Mouse (Mus musculus): ENCODE results near the gene Lzic. TPM values are rescaled to one million over a fixed set of nuclear protein-coding genes. Genes with fewer than 3 reads are reported as not detected.
A peak's percentile ranks its signal among the peaks of the same experiment; 100 is the strongest.

Lzic gene
- total and polyA plus RNA-seq, 2 experiments from 2014 or later, result 39.3 to 44.3 TPM

DNA sequence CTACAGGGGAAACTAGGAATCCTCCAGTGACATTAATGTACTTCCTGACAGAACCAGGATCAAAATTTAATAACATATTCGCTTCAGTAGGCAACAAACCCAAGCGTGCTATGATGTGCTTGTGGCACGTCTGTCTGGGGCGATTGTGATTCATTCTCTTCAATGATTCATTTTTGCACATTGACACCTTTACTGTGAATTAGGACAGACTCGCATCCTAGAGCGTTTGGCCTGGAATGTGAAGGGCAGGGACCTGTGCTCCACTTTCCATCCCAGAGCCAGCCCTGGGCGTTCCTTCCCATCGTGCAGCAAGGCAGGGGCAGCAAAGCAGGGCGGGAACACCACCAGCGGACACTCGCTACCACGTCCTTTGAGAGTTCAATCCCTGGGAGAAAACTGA lies 57.4 kb downstream of the Lzic start:
- Histone ChIP-seq H3K4me1 (ENCODE audit: insufficient read depth, low read length) (no peaks in the 10 kb centered on the region), H3K4me3 (ENCODE audit: low read depth, low read length) (no peak overlapping the region), H3K9ac (replicated peaks; ENCODE audit: low read length, poor library complexity, severe bottlenecking) (no peak overlapping the region), H3K4me2 (ENCODE audit: low read depth, low read length, poor library complexity, severe bottlenecking) (no peak overlapping the region), H3K36me3 (ENCODE audit: insufficient read depth, low read length) (peaks cover 17% of the 10 kb centered on the region), H3K9me3 (ENCODE audit: low read length) (no peaks in the 10 kb centered on the region), H3K27ac (ENCODE audit: low read depth, low read length) (no peak overlapping the region), H3K27me3 (ENCODE audit: insufficient read depth, low read length) (no peaks in the 10 kb centered on the region)
- TF ChIP-seq CTCF (IDR thresholded peaks at IDR 0.05), result no peak
- DNase-seq (ENCODE audit: low spot score), result no peak
- 76% methylated on average over 12 of the region's 12 CpGs for WGBS
- ATAC-seq (ENCODE audit: low FRiP score), result no peak

GRCm38 (mm10) chr4:149542927-149543553 lies 58.0 kb downstream of the Lzic start:
- no peak overlapping the region for H3K27ac ChIP-seq (ENCODE audit: low read depth, low read length)
- DNase-seq (ENCODE audit: low spot score) (peak; percentile 91), ATAC-seq (ENCODE audit: low FRiP score) (no peak)
- no peaks in the 10 kb centered on the region for H3K9me3 ChIP-seq (ENCODE audit: low read length)
- no peak overlapping the region for H3K4me3 ChIP-seq (ENCODE audit: low read depth, low read length)
- peaks cover 17% of the 10 kb centered on the region for H3K36me3 ChIP-seq (ENCODE audit: insufficient read depth, low read length)
- H3K27me3 ChIP-seq (ENCODE audit: insufficient read depth, low read length), result no peaks in the 10 kb centered on the region
- no peak overlapping the region for H3K9ac ChIP-seq (replicated peaks; ENCODE audit: low read length, poor library complexity, severe bottlenecking)
- WGBS, result 41% methylated on average over 10 of the region's 10 CpGs
- TF ChIP-seq CTCF (IDR thresholded peaks at IDR 0.05), result peak; percentile 97
- H3K4me1 ChIP-seq (ENCODE audit: insufficient read depth, low read length), result no peaks in the 10 kb centered on the region
- H3K4me2 ChIP-seq (ENCODE audit: low read depth, low read length, poor library complexity, severe bottlenecking), result no peak overlapping the region

GRCm38 (mm10) chr4:149544892-149545291 lies 59.9 kb downstream of the Lzic start:
- H3K9ac ChIP-seq (replicated peaks; ENCODE audit: low read length, poor library complexity, severe bottlenecking), result no peak overlapping the region
- WGBS, result 90% methylated on average over 8 of the region's 8 CpGs
- DNase-seq (ENCODE audit: low spot score) (no peak), ATAC-seq (ENCODE audit: low FRiP score) (no peak)
- H3K27ac ChIP-seq (ENCODE audit: low read depth, low read length), result no peak overlapping the region
- H3K4me3 ChIP-seq (ENCODE audit: low read depth, low read length), result no peak overlapping the region
- no peak for TF ChIP-seq CTCF (IDR thresholded peaks at IDR 0.05)
- no peaks in the 10 kb centered on the region for H3K9me3 ChIP-seq (ENCODE audit: low read length)
- no peak overlapping the region for H3K4me2 ChIP-seq (ENCODE audit: low read depth, low read length, poor library complexity, severe bottlenecking)
- H3K4me1 ChIP-seq (ENCODE audit: insufficient read depth, low read length), result no peaks in the 10 kb centered on the region
- H3K27me3 ChIP-seq (ENCODE audit: insufficient read depth, low read length), result no peaks in the 10 kb centered on the region
- peaks cover 21% of the 10 kb centered on the region for H3K36me3 ChIP-seq (ENCODE audit: insufficient read depth, low read length)

Small RNAs within 50 kb of the gene (microRNA-seq; reads per million reads assigned to microRNA genes)
- 1.3 reads per million for gene Mir5616 (ENCODE audit: borderline number of aligned reads)

Other genes starting within 250 kb of the Lzic start
- gene Kif1b, start 177.5 kb upstream of the Lzic start, total RNA-seq (2014; rRNA removed), result 308 and 425 TPM in 2 replicates
- gene Kif1b, start 177.5 kb upstream of the Lzic start, polyA plus RNA-seq (2015; fragmentation: Nextera tagmentation; extraction: Ambion mirVana), result 183 and 215 TPM in 2 replicates
- gene Ube4b, start 58.5 kb upstream of the Lzic start, total RNA-seq (2014; rRNA removed), result 94.4 and 113 TPM in 2 replicates
- 46.2 and 51.9 TPM in 2 replicates for gene Ube4b, start 58.5 kb upstream of the Lzic start, polyA plus RNA-seq (2015; fragmentation: Nextera tagmentation; extraction: Ambion mirVana)
- gene Rbp7, start 30.3 kb upstream of the Lzic start, total RNA-seq (2014; rRNA removed), result not detected in 2 replicates
- 0.44 and 0.49 TPM in 2 replicates for gene Rbp7, start 30.3 kb upstream of the Lzic start, polyA plus RNA-seq (2015; fragmentation: Nextera tagmentation; extraction: Ambion mirVana)
- gene Tmem274, start 7.9 kb upstream of the Lzic start, total RNA-seq (2014; rRNA removed), result not detected in 2 replicates
- not detected in 2 replicates for gene Tmem274, start 7.9 kb upstream of the Lzic start, polyA plus RNA-seq (2015; fragmentation: Nextera tagmentation; extraction: Ambion mirVana)
- gene Nmnat1, start within 50 bp of the Lzic start, total RNA-seq (2014; rRNA removed), result 2.9 and 6.3 TPM in 2 replicates
- 4.1 and 4.3 TPM in 2 replicates for gene Nmnat1, start within 50 bp of the Lzic start, polyA plus RNA-seq (2015; fragmentation: Nextera tagmentation; extraction: Ambion mirVana)
- 105 and 109 TPM in 2 replicates for gene Ctnnbip1, start 33.0 kb downstream of the Lzic start, total RNA-seq (2014; rRNA removed)
- gene Ctnnbip1, start 33.0 kb downstream of the Lzic start, polyA plus RNA-seq (2015; fragmentation: Nextera tagmentation; extraction: Ambion mirVana), result 116 and 117 TPM in 2 replicates
- 552 and 565 TPM in 2 replicates for gene Clstn1, start 101.2 kb downstream of the Lzic start, total RNA-seq (2014; rRNA removed)
- 196 and 209 TPM in 2 replicates for gene Clstn1, start 101.2 kb downstream of the Lzic start, polyA plus RNA-seq (2015; fragmentation: Nextera tagmentation; extraction: Ambion mirVana)
- gene Pik3cd, start 217.3 kb downstream of the Lzic start, total RNA-seq (2014; rRNA removed), result 15.9 and 18.5 TPM in 2 replicates
- gene Pik3cd, start 217.3 kb downstream of the Lzic start, polyA plus RNA-seq (2015; fragmentation: Nextera tagmentation; extraction: Ambion mirVana), result 9.7 and 10.4 TPM in 2 replicates